Mouse (Mus musculus): ENCODE measurements around the gene Tmem179. TPM values are rescaled to one million over a fixed set of nuclear protein-coding genes. Genes with fewer than 3 reads are reported as not detected.
A peak's percentile ranks its signal among the peaks of the same experiment; 100 is the strongest.

The Tmem179 gene
- polyA plus RNA-seq, 1 experiment from 2014 or later, result 35.3 TPM

DNA sequence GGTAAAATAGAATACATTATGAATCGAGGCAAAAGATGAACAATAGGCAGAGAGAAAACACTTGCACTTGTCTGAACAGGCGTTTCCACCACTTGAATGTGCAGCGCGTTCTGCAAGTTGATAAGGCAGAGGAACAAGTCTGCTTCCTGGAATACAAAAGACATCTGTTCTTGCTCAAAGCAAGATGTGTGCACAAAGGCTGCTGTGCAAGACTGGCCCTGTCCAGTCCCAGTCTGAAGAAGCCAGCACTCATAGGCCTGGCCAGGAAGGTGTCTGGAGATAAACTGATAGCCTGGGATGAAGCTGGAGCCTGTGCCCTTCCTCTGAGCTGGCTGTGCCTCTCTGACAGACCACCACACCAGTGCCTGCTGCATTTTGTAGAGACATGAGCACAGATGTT is 1.6 kb upstream of the Tmem179 start:
- H3K9me3 ChIP-seq, result no peaks in the 10 kb centered on the region
- no peak overlapping the region for H3K4me2 ChIP-seq (replicated peaks)
- H3K4me3 ChIP-seq (replicated peaks), result no peak overlapping the region
- no peak overlapping the region for H3K9ac ChIP-seq (replicated peaks)
- H3K36me3 ChIP-seq, result no peaks in the 10 kb centered on the region
- 0 out of 2 replicates have a peak, but pooled peaks have one; percentile 9 for ATAC-seq
- H3K27ac ChIP-seq, result no peak overlapping the region; the same call in 1 of the 2 replicates
- peaks cover 20% of the 10 kb centered on the region for H3K4me1 ChIP-seq (replicated peaks)
- 36% methylated on average over 4 of the region's 4 CpGs for WGBS
- peaks cover 12% of the 10 kb centered on the region for H3K27me3 ChIP-seq

DNA sequence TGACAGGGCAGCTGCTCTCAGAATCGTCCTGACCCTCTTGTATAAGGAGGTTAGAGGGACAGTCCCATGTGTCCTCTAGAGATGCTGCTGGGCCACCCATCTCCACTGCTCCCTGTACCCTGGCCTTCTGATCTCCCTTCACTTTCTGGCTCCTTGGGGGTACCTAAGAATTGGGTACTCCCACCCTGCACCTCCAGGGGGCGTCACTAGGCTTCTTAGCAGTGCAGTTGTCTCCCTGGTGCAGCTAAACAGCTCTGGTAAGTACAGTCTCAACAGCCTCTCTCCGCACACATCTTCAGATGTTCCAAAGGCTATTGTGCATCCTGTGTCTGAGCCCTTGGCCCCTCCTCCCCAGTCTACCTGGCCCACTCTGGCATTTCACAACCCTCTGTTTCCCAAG is 1.6 kb downstream of the Tmem179 start:
- peaks cover 34% of the 10 kb centered on the region for H3K27me3 ChIP-seq

DNA sequence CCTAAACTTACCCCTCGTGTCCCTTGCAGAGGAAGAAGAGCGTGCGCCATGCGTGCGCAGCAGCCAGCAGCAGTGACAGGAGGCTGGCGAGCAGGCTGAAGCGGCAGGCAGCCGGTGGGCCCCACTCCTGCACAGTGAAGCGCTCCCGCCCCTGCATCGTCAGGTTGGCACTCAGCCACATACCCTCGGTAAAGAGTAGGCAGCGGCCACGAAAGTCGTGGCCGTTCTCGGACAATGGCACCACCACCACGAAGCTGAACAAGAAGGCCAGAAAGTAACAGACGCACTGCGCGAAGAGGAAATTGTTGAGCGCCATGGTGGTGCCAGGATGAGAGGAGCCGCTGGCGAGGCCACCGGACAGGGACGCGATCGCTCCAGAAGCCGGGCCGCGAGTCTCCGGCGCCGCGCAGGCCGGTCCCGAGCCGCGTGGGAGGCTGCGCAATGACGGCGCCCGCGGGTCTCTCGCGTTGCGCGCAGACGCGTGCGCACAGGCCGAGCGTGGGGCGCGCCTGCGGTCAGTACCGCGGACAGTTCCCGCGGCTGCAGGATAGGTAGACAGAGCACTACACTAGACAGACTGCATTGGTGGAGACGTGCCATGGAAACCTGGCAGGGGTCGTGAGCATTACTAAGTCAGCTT is 5.7 kb downstream of the Tmem179 start:
- 2% methylated on average over 62 of the region's 62 CpGs for WGBS
- H3K4me3 ChIP-seq (replicated peaks), result peak overlapping the region; percentile 43
- ATAC-seq, result peak; percentile 61
- peak overlapping the region; percentile 82 for H3K27ac ChIP-seq
- peak overlapping the region; percentile 65 for H3K9ac ChIP-seq (replicated peaks)
- no peaks in the 10 kb centered on the region for H3K36me3 ChIP-seq
- peaks cover 57% of the 10 kb centered on the region for H3K4me1 ChIP-seq (replicated peaks)
- peaks cover 44% of the 10 kb centered on the region for H3K27me3 ChIP-seq
- H3K4me2 ChIP-seq (replicated peaks), result peak overlapping the region; percentile 61
- no peaks in the 10 kb centered on the region for H3K9me3 ChIP-seq

More for the DNA sequence above, 1.6 kb downstream of the Tmem179 start:
- Histone ChIP-seq H3K27ac (no peak overlapping the region), H3K4me2 (replicated peaks) (no peak overlapping the region), H3K9ac (replicated peaks) (no peak overlapping the region), H3K4me3 (replicated peaks) (no peak overlapping the region), H3K36me3 (no peaks in the 10 kb centered on the region), H3K9me3 (no peaks in the 10 kb centered on the region), H3K4me1 (replicated peaks) (peaks cover 37% of the 10 kb centered on the region)
- 62% methylated on average over 3 of the region's 3 CpGs for WGBS
- ATAC-seq, result no peak

DNA sequence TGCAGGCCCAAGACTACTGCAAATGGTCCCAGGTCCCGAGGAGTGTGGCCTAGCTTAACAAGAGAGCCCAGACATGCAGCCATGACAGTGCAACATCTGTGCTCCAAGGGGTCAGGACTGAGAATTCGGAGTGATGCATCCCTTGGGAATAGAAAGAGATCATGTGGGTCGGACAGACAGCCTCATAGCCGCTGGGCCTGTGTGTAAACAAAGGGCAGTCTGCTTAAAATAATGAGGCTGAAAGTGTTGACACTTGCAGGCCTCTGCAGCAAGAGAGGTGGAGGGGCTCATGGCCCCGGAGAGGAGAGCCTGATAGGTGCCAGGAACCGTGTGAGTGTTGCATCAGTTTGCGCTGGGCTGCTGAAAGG is 6.2 kb downstream of the Tmem179 start:
- H3K27me3 ChIP-seq, result peaks cover 44% of the 10 kb centered on the region
- 28% methylated on average over 7 of the region's 7 CpGs for WGBS
- peak; percentile 22; the same call in 1 of the 2 replicates for ATAC-seq

DNA sequence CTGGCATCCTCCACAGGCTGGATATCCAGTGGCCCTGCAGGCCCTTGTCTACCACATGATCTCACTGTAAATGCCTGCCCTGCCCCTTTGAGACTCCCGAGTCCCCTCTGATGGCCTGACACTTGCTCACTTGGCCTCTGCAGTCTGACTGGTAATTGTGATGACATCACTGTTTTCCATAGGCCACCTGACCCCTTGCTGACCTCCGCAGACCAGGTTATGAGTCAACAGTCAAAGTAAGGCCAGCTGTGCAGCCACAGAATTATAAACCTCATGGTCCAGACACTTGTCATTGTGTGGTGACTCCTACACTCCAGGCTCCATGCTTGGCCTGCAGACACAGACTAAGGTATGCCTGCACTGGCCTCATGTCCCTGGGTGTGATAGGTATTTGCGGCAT is 8.6 kb downstream of the Tmem179 start:
- Histone ChIP-seq H3K27me3 (peaks cover 44% of the 10 kb centered on the region), H3K4me3 (replicated peaks) (no peak overlapping the region), H3K4me1 (replicated peaks) (peaks cover 67% of the 10 kb centered on the region), H3K27ac (peak overlapping the region; percentile 88), H3K36me3 (peaks cover 4% of the 10 kb centered on the region; the same call in 1 of the 2 replicates), H3K4me2 (replicated peaks) (peak overlapping the region; percentile 61), H3K9me3 (no peaks in the 10 kb centered on the region), H3K9ac (replicated peaks) (no peak overlapping the region)
- ATAC-seq, result no peak
- 85% methylated on average over 3 of the region's 3 CpGs for WGBS

More for the DNA sequence above, 6.2 kb downstream of the Tmem179 start:
- no peaks in the 10 kb centered on the region for H3K9me3 ChIP-seq
- H3K27ac ChIP-seq, result peak overlapping the region; percentile 82
- peak overlapping the region; percentile 65 for H3K9ac ChIP-seq (replicated peaks)
- H3K36me3 ChIP-seq, result no peaks in the 10 kb centered on the region
- H3K4me2 ChIP-seq (replicated peaks), result peak overlapping the region; percentile 61
- H3K4me3 ChIP-seq (replicated peaks), result peak overlapping the region; percentile 43
- H3K4me1 ChIP-seq (replicated peaks), result peaks cover 62% of the 10 kb centered on the region

DNA sequence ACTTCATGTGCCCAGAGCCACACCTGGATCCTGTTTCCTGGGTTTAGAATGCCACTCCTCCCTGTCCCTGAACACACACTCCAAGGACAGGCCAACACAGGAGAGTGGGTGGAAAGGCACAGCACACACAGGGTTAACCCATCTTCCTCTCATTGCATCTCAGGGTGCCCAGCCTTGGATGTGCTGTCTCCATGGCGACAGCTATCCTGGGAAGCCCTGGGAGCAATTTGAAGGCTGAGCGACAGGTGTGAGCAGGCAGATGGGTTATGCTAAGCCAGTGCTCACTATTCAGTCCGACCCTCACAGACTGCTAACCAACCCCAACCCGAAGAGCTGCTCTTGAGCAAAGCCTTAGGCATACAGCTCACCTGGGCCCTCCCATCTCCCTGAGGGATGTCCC is 9.3 kb downstream of the Tmem179 start:
- peaks cover 4% of the 10 kb centered on the region; the same call in 1 of the 2 replicates for H3K36me3 ChIP-seq
- H3K27me3 ChIP-seq, result peaks cover 39% of the 10 kb centered on the region
- H3K4me2 ChIP-seq (replicated peaks), result peak overlapping the region; percentile 61
- 11% methylated on average over 4 of the region's 4 CpGs for WGBS
- peaks cover 70% of the 10 kb centered on the region for H3K4me1 ChIP-seq (replicated peaks)
- peak; percentile 81 for ATAC-seq
- H3K27ac ChIP-seq, result peak overlapping the region; percentile 88
- H3K9ac ChIP-seq (replicated peaks), result no peak overlapping the region
- H3K9me3 ChIP-seq, result no peaks in the 10 kb centered on the region
- H3K4me3 ChIP-seq (replicated peaks), result no peak overlapping the region

DNA sequence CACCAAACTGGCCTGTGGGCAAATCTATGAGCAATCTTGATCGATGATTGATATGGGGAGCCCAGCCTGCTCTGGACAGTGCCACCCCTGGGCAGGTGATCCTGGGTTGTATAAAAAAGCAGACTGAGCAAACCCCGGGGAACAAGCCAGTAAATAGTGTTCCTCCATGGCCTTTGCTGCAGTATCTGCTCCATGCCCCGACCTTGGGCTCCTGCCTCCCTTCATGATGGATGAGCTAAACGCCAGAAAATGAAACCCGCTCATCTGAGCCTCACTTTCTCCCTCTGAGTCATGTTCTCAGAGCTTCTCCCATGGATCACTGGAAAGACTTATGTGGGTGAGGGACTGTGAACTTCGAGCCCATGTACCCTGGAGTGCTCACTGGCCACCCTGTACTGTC is 10.3 kb downstream of the Tmem179 start:
- no peak for ATAC-seq
- H3K36me3 ChIP-seq, result peaks cover 4% of the 10 kb centered on the region; the same call in 1 of the 2 replicates
- no peak overlapping the region for H3K4me3 ChIP-seq (replicated peaks)
- H3K4me1 ChIP-seq (replicated peaks), result peaks cover 75% of the 10 kb centered on the region
- WGBS, result 79% methylated on average over 6 of the region's 6 CpGs
- H3K9ac ChIP-seq (replicated peaks), result no peak overlapping the region
- H3K27me3 ChIP-seq, result peaks cover 29% of the 10 kb centered on the region
- no peaks in the 10 kb centered on the region for H3K9me3 ChIP-seq
- peak overlapping the region; percentile 49; the same call in 1 of the 2 replicates for H3K27ac ChIP-seq
- H3K4me2 ChIP-seq (replicated peaks), result no peak overlapping the region

DNA sequence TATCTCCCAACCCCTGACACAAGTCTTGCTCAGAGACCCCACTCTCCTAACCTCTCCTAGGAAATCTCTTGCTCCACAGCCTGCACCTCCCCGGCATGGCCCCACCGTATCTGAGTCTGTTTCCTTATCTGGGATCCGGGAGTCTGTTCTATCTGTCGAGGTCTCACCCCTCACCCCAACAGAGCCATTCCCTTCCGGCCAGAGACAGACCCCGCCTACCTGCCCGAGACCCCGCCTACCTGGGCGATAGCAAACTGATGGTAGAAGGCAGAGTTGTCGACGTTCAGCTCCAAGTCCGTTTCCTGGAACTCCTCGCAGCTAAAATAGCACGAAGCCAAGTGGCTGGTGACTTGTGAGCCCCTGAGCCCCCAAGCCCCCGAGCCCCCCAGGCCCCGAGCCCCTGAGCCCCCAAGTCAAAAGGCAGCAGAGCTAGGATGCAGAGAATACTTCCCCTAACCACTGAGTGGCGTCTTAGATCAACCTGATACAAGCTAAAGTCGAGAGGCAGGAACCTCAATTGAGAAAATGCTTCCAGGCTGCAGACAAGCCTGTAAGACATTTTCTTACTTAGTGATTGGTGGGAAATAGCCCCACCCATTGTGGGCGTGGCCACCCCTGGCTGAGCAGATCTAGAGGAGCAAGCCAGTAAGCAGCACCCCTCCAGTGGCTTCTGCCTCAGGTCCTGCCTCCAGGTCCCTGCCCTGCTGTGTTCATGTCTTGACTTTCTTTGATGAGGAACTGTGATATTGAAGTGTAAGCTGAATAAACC is 13.4 kb downstream of the Tmem179 start:
- H3K27ac ChIP-seq, result no peak overlapping the region
- H3K9me3 ChIP-seq, result no peaks in the 10 kb centered on the region
- 43% methylated on average over 19 of the region's 19 CpGs for WGBS
- no peak for ATAC-seq
- H3K4me2 ChIP-seq (replicated peaks), result no peak overlapping the region
- no peak overlapping the region for H3K9ac ChIP-seq (replicated peaks)
- H3K4me1 ChIP-seq (replicated peaks), result peaks cover 46% of the 10 kb centered on the region
- 0 out of 2 replicates have a peak, but pooled peaks cover under 1% of the 10 kb centered on the region for H3K27me3 ChIP-seq
- H3K4me3 ChIP-seq (replicated peaks), result no peak overlapping the region
- peaks cover 4% of the 10 kb centered on the region; the same call in 1 of the 2 replicates for H3K36me3 ChIP-seq

DNA sequence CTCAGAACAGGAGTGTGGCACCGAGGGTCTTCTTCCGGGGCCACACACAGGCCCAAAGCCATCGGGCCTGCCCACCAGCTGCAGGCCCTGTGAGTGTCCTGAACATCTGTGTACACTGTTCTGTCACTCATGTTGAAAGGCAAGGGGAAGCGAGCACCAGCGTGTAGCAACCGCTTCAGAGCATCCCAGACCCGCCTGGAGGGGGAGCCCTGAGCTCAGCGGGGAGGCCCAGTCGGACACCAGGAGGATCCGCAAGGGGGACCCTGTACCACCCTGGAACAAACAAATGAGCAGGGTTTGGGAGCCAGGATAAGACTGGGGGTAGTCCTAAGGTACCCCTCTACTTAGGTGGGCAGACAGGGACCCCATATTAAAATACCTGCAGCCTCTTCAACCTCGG is 17.9 kb downstream of the Tmem179 start:
- no peak for ATAC-seq
- no peak overlapping the region for H3K4me3 ChIP-seq (replicated peaks)
- 39% methylated on average over 11 of the region's 11 CpGs for WGBS

DNA sequence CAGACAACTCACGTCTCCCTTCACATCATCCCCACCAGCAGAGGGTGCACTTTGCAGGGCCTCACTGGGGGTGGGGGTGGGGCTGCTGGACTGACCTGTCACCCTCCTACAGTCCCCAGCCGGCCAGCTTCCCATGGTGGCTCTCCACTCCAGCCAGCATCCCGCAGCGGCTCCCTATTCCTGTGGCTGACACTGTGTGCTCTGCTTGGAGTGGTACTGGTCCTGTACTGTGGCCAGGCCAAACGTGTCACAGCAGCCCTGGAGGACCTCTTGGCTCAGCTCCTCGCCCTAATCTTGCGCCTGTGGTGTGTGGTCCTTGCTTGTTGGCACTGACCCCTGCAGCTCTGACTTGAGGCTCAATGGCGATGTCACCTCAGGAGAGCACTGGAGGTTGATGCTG is 18.8 kb downstream of the Tmem179 start:
- Histone ChIP-seq H3K4me1 (replicated peaks) (peaks cover 13% of the 10 kb centered on the region), H3K4me2 (replicated peaks) (no peak overlapping the region), H3K9me3 (no peaks in the 10 kb centered on the region), H3K4me3 (replicated peaks) (no peak overlapping the region), H3K36me3 (no peaks in the 10 kb centered on the region), H3K27me3 (peaks cover 9% of the 10 kb centered on the region; the same call in 1 of the 2 replicates), H3K27ac (no peak overlapping the region), H3K9ac (replicated peaks) (no peak overlapping the region)
- WGBS, result 86% methylated on average over 8 of the region's 8 CpGs
- no peak for ATAC-seq

More for the DNA sequence above, 17.9 kb downstream of the Tmem179 start:
- Histone ChIP-seq H3K27me3 (peaks cover 9% of the 10 kb centered on the region; the same call in 1 of the 2 replicates), H3K9me3 (no peaks in the 10 kb centered on the region), H3K27ac (no peak overlapping the region), H3K4me1 (replicated peaks) (peaks cover 13% of the 10 kb centered on the region), H3K4me2 (replicated peaks) (no peak overlapping the region), H3K9ac (replicated peaks) (no peak overlapping the region), H3K36me3 (no peaks in the 10 kb centered on the region)

DNA sequence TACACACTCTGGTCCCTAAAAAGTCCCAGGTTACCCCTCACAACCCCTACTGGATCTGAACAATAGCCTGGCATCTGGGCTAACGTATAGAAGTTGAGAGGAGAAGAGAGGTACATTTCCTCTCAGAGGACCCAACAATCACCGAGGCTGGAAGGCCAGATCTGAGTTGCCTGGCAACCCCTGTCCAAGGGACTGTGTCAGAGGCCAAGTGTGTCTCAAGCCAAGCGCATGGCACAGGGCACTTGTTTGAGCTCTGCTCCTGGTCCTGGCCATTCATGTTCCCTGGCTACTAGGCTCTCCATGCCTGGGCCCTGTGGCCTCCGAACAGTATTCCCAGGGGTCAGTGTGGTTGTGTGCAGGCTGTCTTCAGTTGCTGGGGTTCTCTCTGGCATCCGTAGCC is 20.4 kb downstream of the Tmem179 start:
- whole genome bisulfite sequencing, result 68% methylated on average over 5 of the region's 5 CpGs
- Histone ChIP-seq H3K9me3 (no peaks in the 10 kb centered on the region), H3K4me1 (replicated peaks) (peaks cover 6% of the 10 kb centered on the region), H3K4me2 (replicated peaks) (no peak overlapping the region), H3K9ac (replicated peaks) (no peak overlapping the region), H3K36me3 (no peaks in the 10 kb centered on the region), H3K27ac (no peak overlapping the region), H3K4me3 (replicated peaks) (no peak overlapping the region), H3K27me3 (peaks cover 9% of the 10 kb centered on the region; the same call in 1 of the 2 replicates)
- ATAC-seq, result no peak

DNA sequence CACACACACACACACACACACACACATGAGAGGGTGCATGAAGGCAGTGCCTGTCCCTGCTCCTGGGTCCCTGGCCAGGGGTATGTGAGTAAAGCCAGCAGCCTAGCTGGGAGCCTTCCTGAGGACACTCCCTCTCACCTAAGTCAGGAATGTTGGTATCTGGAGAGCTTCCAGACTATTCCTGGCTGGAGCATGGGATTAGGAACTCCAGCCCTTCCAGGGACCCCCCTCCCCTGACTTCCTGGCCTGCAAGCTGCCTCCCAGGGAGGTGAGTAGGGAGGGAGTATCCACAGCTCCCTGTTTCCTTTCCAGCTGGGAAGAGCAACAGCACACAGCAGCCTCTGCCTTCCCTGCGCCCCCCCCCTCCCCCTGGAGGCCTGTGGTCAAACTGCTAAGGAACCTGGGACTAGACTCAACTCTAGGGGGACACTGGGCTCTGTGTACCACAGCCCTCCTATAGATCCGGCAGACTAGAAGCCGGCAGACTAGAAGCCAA is 26.1 kb downstream of the Tmem179 start:
- Histone ChIP-seq H3K27me3 (0 out of 2 replicates have a peak, but pooled peaks cover 9% of the 10 kb centered on the region), H3K4me2 (replicated peaks) (no peak overlapping the region), H3K9me3 (no peaks in the 10 kb centered on the region), H3K4me1 (replicated peaks) (peaks cover 10% of the 10 kb centered on the region), H3K4me3 (replicated peaks) (no peak overlapping the region), H3K9ac (replicated peaks) (no peak overlapping the region), H3K27ac (no peak overlapping the region), H3K36me3 (no peaks in the 10 kb centered on the region)
- no peak for ATAC-seq
- WGBS, result 42% methylated on average over 3 of the region's 3 CpGs

All from midbrain, embryonic 13.5 days (tissue).